Mouse (Mus musculus): ENCODE data around the gene Olr1. TPM values are rescaled to one million over a fixed set of nuclear protein-coding genes. Genes with fewer than 3 reads are reported as not detected.

Gene Olr1
- polyA plus RNA-seq (2012; rRNA removed) = 0.07 TPM in 1 of 2 replicates, not detected in the other

- WGBS = 67% methylated on average over 9 of the region's 9 CpGs
Observed at GRCm38 (mm10) chr6:129507024-129507423, at the start of gene Olr1. Gene Olr1 (minus strand): TSS chr6:129507165.

GRCm38 (mm10) chr6:129548009-129548408 lies 41.0 kb upstream of the Olr1 start:
- 50% methylated on average over 3 of the region's 3 CpGs for WGBS

More at GRCm38 (mm10) chr6:129507024-129507423, at the start of gene Olr1:
- DNase-seq (ENCODE audit: low read depth, low spot score) = no peak

GRCm38 (mm10) chr6:129547277-129547676 lies 40.3 kb upstream of the Olr1 start:
- 84% methylated on average over 2 of the region's 2 CpGs for WGBS

More at GRCm38 (mm10) chr6:129548009-129548408, 41.0 kb upstream of the Olr1 start:
- DNase-seq (ENCODE audit: low read depth, low spot score) = no peak

DNA sequence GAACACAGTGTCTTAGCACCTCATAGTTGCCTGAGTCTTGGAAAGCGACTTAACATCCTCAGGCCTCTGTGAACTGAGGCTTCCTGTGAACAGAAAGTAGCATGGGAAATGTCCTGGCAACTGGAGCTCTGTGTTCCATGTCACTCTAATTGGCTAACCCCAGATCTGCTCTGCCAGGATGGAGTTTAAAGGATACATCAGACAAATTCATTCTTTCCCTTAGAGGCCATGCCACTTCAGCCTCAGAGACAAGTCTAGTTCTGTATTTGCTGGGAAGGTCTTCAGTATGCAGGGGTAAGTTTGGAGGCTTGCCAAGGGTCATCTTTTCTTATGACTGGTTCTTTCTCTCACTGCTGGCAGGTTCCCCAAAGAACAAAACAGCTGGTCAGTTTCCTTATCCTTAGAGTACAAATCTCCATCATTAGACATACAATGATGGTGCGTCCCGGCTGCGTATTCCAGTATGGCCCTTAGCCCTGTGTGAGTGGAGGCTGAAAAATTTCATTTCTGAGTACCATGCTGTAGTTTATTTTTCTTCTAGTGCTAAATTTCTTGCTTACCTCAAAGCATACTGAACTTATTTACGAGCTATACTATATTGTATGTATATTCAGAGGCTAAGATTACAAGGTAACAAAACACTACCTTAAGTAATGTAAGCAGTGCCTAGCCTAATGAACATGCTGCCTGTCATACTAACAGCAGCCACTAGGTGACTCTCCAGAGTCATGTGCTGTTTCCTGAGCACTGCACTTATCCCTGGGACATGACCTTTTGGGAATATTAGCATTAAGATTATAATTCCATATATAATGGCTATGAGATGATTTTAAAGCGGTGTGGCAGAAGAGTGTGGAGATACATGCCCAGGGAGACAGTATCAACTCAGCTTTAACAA lies 37.0 kb upstream of the Olr1 start:
- DNase-seq (ENCODE audit: low read depth, low spot score) = no peak
- WGBS = 60% methylated on average over 6 of the region's 6 CpGs

More at GRCm38 (mm10) chr6:129547277-129547676, 40.3 kb upstream of the Olr1 start:
- no peak for DNase-seq (ENCODE audit: low read depth, low spot score)

DNA sequence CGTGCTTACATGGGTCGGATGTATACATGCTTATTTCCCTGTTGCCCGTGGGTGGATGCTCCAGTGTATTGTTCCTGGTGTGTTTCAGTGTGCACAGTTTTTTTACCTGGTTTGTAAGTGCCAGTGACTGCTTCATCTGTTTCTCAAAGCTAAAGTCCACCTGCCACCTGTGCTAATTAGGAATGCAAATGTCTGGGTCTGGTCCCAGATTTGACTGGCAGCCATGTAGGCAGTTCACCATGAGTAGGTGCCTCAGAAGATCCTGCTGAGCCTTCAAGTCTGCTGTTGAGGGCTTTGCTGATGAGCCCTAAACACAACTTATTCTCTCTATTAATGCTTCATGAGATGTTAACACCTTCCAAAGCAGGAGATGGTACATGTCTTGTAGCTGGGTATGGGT lies 35.6 kb upstream of the Olr1 start:
- WGBS = 70% methylated on average over 3 of the region's 3 CpGs
- no peak for DNase-seq (ENCODE audit: low read depth, low spot score)

DNA sequence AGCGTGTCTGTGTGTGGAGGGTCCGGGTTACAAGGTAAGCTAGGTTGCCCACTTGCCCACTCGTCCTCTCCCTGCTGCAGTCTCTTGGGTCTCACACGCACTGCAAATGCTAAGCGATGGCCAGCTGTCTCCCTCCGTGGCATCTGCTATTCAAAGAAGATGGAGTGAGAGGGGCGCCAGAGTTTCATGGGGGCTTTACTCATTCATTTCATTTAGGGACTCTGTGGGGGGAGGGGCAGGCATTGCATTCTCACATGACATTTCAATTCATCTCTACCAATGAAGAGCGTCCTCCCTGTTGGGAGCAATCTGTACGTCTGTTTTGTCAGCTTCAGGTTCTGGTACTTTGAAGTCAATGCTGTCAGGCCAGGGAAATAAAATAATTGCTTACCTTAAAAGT lies 35.0 kb upstream of the Olr1 start:
- DNase-seq (ENCODE audit: low read depth, low spot score) = no peak
- WGBS = 90% methylated on average over 9 of the region's 9 CpGs

DNA sequence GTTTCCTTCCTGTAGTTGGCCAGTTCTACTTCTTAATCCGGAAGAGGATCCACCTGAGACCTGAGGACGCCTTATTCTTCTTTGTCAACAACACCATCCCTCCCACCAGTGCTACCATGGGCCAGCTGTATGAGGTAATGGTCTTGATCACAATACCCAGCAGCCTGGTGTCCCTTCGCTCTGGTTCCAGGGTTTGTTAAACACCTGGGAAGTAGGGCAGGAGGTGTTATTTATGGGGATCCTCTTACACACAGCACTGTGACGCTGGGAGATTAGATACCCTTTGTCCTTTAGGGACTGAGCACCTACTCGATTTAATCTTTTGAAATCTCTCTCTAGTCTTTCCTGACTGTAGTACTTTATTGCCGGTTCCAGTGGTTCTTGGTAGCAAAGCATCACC lies 31.6 kb upstream of the Olr1 start:
- WGBS = 84% methylated on average over 6 of the region's 6 CpGs
- DNase-seq (ENCODE audit: low read depth, low spot score) = no peak

DNA sequence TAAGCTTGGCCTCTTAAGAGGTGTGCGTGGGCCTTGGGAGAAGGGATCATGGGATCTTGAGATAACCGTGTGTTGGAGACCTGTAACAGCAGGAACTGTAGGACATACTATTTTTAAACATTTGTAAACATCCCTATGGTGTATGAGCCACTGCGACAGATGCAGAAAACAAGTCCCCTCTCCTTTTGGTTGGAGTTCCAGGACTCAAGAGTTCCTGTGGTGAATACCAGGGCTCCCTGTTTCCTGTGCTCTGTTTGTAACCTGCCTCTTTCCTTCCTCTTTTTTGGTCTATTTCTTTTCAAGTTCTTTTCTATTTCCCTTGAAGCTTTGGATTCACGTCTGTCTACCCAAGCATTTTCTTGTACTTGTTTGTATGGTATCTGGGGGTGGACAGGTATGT lies 28.8 kb upstream of the Olr1 start:
- 59% methylated on average over 4 of the region's 4 CpGs for WGBS
- DNase-seq (ENCODE audit: low read depth, low spot score) = no peak

GRCm38 (mm10) chr6:129534627-129535190 lies 27.7 kb upstream of the Olr1 start:
- 57% methylated on average over 4 of the region's 4 CpGs for WGBS
- no peak for DNase-seq (ENCODE audit: low read depth, low spot score)

DNA sequence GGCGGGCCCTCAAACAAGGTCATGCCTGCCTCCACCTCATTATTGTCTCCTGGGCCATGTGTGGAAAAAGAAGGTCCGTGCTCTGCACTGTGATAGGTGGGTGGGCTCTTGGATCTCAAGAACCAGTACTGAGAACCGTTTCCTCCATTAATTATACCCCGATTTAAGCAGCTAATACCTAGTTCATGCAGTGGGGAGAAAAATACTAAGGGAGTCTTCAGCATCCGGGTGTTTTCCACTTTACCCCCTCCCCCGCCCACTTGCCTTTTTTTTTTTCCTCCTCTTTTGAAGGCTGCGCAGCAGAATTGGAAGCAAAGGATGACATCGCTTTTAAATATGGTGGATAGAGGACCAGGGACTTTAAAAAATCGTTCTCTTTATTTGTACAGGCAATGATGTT lies 27.1 kb upstream of the Olr1 start:
- no peak for DNase-seq (ENCODE audit: low read depth, low spot score)
- WGBS = 9% methylated on average over 9 of the region's 9 CpGs

DNA sequence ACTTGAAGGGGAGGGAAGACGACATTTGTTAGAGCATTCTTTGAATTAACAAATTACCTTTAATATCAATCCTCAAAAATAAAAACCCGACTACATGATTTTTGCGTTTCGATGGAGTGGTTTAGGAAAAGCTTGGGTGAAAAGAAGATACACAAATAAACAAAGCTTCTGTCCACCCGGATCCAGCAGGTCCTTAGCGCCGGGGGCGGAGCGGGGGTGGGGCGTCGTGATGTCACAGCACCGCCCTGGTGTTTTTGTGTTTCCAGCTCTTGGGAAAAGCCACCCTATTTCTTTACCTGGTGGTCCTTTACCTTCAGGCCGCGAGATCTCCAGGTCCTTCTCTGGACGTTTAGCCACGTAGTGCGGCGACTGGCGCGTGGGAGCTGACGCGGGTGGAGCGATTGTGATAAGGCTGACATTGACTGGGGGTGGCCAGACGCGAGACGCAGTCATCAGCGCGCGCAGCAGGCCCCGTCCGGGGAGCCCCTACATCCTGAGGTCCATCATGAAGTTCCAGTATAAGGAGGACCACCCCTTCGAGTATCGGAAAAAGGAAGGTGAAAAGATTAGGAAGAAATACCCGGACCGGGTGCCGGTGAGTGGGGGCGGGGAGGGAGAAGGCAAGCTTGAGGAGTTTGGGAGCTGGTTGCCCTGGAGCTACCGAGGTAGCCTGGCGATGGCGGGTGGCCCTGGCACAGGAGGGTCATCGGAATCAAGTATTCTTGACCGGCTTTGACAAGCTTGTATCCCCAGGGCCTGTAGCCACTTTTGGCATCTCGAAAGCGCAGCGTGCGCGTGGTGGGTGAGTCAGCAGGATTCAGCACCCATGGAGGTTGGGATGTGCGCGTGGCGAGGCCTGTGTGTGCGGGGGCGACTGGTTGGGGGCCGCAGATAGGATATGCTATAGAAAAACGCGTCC lies 26.2 kb upstream of the Olr1 start, which contains the start of gene Gabarapl1:
Gabarapl1 (plus strand) TSS at position 219 of the 919 bp plus-strand sequence.
- WGBS = under 1% methylated on average over 55 of the region's 55 CpGs
- DNase-seq (ENCODE audit: low read depth, low spot score) = peak; percentile 43

GRCm38 (mm10) chr6:129532556-129532941 lies 25.6 kb upstream of the Olr1 start:
- 5% methylated on average over 7 of the region's 7 CpGs for WGBS
- peak; percentile 75 for DNase-seq (ENCODE audit: low read depth, low spot score)

- DNase-seq (ENCODE audit: low read depth, low spot score) = no peak
Observed at GRCm38 (mm10) chr6:129530261-129530660, 23.3 kb upstream of the Olr1 start.

- WGBS = 85% methylated on average over 1 of the region's 1 CpGs
Observed at GRCm38 (mm10) chr6:129529605-129530004, 22.6 kb upstream of the Olr1 start.

DNA sequence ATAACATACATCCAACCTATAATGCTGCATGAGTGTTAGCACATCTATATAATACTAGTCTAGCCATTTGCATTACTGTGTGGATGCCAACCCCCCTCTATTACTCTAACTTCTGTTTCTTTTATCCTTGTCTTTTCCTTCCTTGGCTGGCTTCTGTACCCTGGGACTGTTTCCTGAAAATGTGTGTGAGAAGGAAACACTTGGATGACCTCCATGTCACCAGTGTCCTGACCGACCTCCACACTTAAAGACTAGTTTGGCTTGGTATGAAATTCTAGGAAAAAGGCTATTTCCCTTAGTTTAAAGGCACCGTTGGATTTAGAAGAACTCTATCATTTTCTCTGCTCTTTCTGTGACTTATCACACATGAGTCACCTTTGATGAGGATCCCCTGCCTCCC lies 20.5 kb upstream of the Olr1 start:
- WGBS = 83% methylated on average over 2 of the region's 2 CpGs
- no peak for DNase-seq (ENCODE audit: low read depth, low spot score)

More at GRCm38 (mm10) chr6:129529605-129530004, 22.6 kb upstream of the Olr1 start:
- no peak for DNase-seq (ENCODE audit: low read depth, low spot score)

DNA sequence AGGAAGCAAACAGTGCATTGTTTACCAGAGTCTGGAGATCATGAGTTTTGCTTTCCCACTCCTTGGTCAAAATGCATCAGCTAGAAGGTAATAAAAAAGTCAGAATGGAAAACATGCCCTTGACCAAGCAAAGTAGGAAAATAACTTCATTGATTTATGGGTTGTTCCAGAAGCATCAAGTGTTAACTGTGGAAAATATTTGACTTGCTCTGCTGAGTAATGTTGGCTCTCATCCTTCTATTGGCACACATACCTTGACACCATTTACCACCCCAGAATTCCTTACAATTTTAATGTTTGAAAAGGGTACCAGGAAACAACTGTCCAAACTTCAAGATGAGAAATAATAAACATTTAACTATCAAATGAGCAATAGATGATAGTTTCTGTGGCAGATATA lies 19.1 kb upstream of the Olr1 start:
- DNase-seq (ENCODE audit: low read depth, low spot score) = no peak

GRCm38 (mm10) chr6:129517752-129518408 lies 10.9 kb upstream of the Olr1 start:
- WGBS = 51% methylated on average over 2 of the region's 2 CpGs
- no peak for DNase-seq (ENCODE audit: low read depth, low spot score)

DNA sequence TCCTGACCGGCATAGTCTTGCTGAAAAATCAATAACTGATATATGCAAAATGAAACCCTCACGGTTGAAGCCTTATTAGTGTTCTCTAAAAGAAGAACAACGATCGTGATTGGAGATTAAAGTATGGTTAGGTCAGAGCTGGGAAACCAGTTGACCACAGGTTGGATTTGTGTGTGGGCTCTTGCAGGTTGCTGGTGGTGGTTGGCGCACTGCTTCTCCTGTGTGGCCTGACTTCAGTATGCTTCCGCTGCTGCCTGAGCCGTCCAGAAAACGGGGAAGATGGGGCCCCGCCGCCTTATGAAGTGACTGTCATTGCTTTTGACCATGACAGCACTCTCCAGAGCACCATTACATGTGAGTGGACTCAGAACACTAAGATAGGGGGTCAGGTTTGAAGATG lies 9.4 kb upstream of the Olr1 start:
- WGBS = 94% methylated on average over 10 of the region's 10 CpGs
- DNase-seq (ENCODE audit: low read depth, low spot score) = no peak

DNA sequence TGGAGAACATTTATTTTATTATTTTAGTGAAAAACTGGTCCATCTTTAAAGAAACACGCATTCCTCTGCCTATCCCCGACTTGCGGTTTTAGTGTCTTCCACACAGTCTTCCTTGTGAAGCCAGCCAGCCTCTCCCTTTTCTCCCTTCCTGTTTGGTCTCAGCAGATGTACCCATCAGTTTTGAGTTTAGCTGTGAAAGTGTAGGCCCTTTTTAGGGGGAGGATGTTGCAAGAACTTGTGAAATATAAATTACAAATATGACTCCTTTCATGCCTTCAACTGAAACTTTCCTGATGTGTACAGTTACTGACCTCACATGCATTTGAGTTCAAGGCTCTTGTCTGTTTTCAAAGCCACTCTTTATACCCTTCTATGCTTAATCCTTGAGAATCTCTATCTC lies 8.1 kb upstream of the Olr1 start:
- WGBS = 74% methylated on average over 3 of the region's 3 CpGs

More for the DNA sequence above, 8.1 kb upstream of the Olr1 start:
- no peak for DNase-seq (ENCODE audit: low read depth, low spot score)

All from large intestine, adult 2 months (tissue).